Mouse (Mus musculus) kidney, embryonic 15.5 days (tissue): ENCODE results near the gene Alad. TPM values are rescaled to one million over a fixed set of nuclear protein-coding genes. Genes with fewer than 3 reads are reported as not detected.

Experiments used
- ATAC-seq: fragments of 200-750 bp; cut with Nextera tagmentation; replicated peaks from 2 replicates; pipeline ENCODE4 v1.8.0; 2017; ENCODE audit warnings: moderate TSS enrichment; ENCODE audit not compliant: low FRiP score
- H3K27ac ChIP-seq: fragments of 300-500 bp; sonication (generic); 2 replicates; pipeline ENCODE4 v1.5.1; 2015; ENCODE audit warnings: mild to moderate bottlenecking, inconsistent platforms
- H3K27me3 ChIP-seq: fragments of 300-500 bp; sonication (generic); 2 replicates; pipeline ENCODE4 v1.6.1; 2015; ENCODE audit warnings: inconsistent platforms
- H3K36me3 ChIP-seq: fragments of 300-500 bp; sonication (generic); 2 replicates; pipeline ENCODE4 v1.6.1; 2015; ENCODE audit warnings: inconsistent platforms
- H3K4me1 ChIP-seq: fragments of 300-500 bp; sonication (generic); 2 replicates; pipeline ENCODE4 v1.6.1; 2015; ENCODE audit warnings: inconsistent platforms
- H3K4me2 ChIP-seq: fragments of 300-500 bp; sonication (generic); 2 replicates; pipeline ENCODE4 v1.6.1; 2015; ENCODE audit warnings: moderate library complexity, mild to moderate bottlenecking, inconsistent platforms
- H3K4me3 ChIP-seq: fragments of 300-500 bp; sonication (generic); replicated peaks from 2 replicates; pipeline ENCODE4 v1.5.1; 2015; ENCODE audit warnings: mild to moderate bottlenecking, inconsistent platforms
- H3K9ac ChIP-seq: fragments of 300-500 bp; sonication (generic); 2 replicates; pipeline ENCODE4 v1.6.1; 2015; ENCODE audit warnings: mild to moderate bottlenecking, inconsistent platforms
- H3K9me3 ChIP-seq: fragments of 300-500 bp; sonication (generic); replicated peaks from 2 replicates; pipeline ENCODE4 v1.6.1; 2016; ENCODE audit warnings: inconsistent platforms
- WGBS: fragments of 180-500 bp; shearing (Covaris S2); methylation state at CpG from one replicate; pipeline ENCODE4 v1.1.7; 2015; ENCODE audit warnings: mixed read lengths; 5-methylcytosine and 5-hydroxymethylcytosine counted together
- polyA plus RNA-seq: library from polyadenylated mRNA; unstranded; fragments of >200 nt; fragmentation: Nextera tagmentation; extraction: Ambion mirVana; gene quantifications from 2 replicates; pipeline ENCODE4 v1.2.1, GENCODE M21; 2015

Alad gene
- polyA plus RNA-seq, 1 experiment from 2014 or later = 106 TPM

GRCm38 (mm10) chr4:62516079-62516478, 3.6 kb downstream of the Alad start:
- Histone ChIP-seq H3K27ac (peak overlapping the region; percentile 78), H3K9me3 (no peaks in the 10 kb centered on the region), H3K4me2 (0 out of 2 replicates have a peak overlapping the region, but pooled peaks have one; percentile 5), H3K4me1 (peaks cover 52% of the 10 kb centered on the region), H3K9ac (no peak overlapping the region), H3K4me3 (no peak overlapping the region), H3K27me3 (no peaks in the 10 kb centered on the region), H3K36me3 (peaks cover 31% of the 10 kb centered on the region)
- 31% methylated on average over 2 of the region's 2 CpGs for WGBS
- no peak for ATAC-seq

GRCm38 (mm10) chr4:62515490-62515889, 4.2 kb downstream of the Alad start:
- no peaks in the 10 kb centered on the region for H3K27me3 ChIP-seq
- 65% methylated on average over 3 of the region's 3 CpGs for WGBS
- H3K4me2 ChIP-seq = no peak overlapping the region
- ATAC-seq = no peak
- no peaks in the 10 kb centered on the region for H3K9me3 ChIP-seq
- H3K27ac ChIP-seq = peak overlapping the region; percentile 78
- peaks cover 37% of the 10 kb centered on the region for H3K36me3 ChIP-seq
- no peak overlapping the region for H3K9ac ChIP-seq
- peaks cover 50% of the 10 kb centered on the region for H3K4me1 ChIP-seq
- H3K4me3 ChIP-seq = no peak overlapping the region

GRCm38 (mm10) chr4:62514995-62515394, 4.7 kb downstream of the Alad start:
- peaks cover 42% of the 10 kb centered on the region for H3K36me3 ChIP-seq
- H3K4me1 ChIP-seq = peaks cover 46% of the 10 kb centered on the region
- H3K27me3 ChIP-seq = no peaks in the 10 kb centered on the region
- WGBS = 91% methylated on average over 7 of the region's 7 CpGs
- ATAC-seq = no peak
- peak overlapping the region; percentile 22; the same call in 1 of the 2 replicates for H3K27ac ChIP-seq
- H3K4me2 ChIP-seq = no peak overlapping the region
- H3K9ac ChIP-seq = no peak overlapping the region
- no peaks in the 10 kb centered on the region for H3K9me3 ChIP-seq
- no peak overlapping the region for H3K4me3 ChIP-seq

- no peak for ATAC-seq
- Histone ChIP-seq H3K36me3 (peaks cover 51% of the 10 kb centered on the region), H3K4me1 (peaks cover 47% of the 10 kb centered on the region), H3K4me2 (no peak overlapping the region), H3K4me3 (no peak overlapping the region), H3K27ac (no peak overlapping the region), H3K27me3 (no peaks in the 10 kb centered on the region), H3K9ac (no peak overlapping the region), H3K9me3 (no peaks in the 10 kb centered on the region)
- WGBS = 60% methylated on average over 11 of the region's 11 CpGs
These were observed 5.7 kb downstream of the Alad start for GRCm38 (mm10) chr4:62513998-62514506.

- no peak for ATAC-seq
- 90% methylated on average over 11 of the region's 11 CpGs for WGBS
- H3K4me3 ChIP-seq = no peak overlapping the region
- no peaks in the 10 kb centered on the region for H3K9me3 ChIP-seq
- H3K4me1 ChIP-seq = peaks cover 6% of the 10 kb centered on the region; the same call in 1 of the 2 replicates
- H3K36me3 ChIP-seq = peaks cover 76% of the 10 kb centered on the region
- no peak overlapping the region for H3K9ac ChIP-seq
- H3K27ac ChIP-seq = no peak overlapping the region
- no peaks in the 10 kb centered on the region for H3K27me3 ChIP-seq
- no peak overlapping the region for H3K4me2 ChIP-seq
These were observed 9.8 kb downstream of the Alad start for GRCm38 (mm10) chr4:62509946-62510345.

GRCm38 (mm10) chr4:62508839-62509238, 10.9 kb downstream of the Alad start:
- WGBS = 85% methylated on average over 5 of the region's 5 CpGs
- 0 out of 2 replicates have a peak overlapping the region, but pooled peaks have one; percentile 41 for H3K27ac ChIP-seq
- peaks cover 72% of the 10 kb centered on the region for H3K36me3 ChIP-seq
- ATAC-seq = 0 out of 2 replicates have a peak, but pooled peaks have one; percentile 31
- no peak overlapping the region for H3K4me3 ChIP-seq
- no peaks in the 10 kb centered on the region for H3K9me3 ChIP-seq
- no peak overlapping the region for H3K4me2 ChIP-seq
- no peak overlapping the region for H3K9ac ChIP-seq
- 0 out of 2 replicates have a peak, but pooled peaks cover 3% of the 10 kb centered on the region for H3K4me1 ChIP-seq
- no peaks in the 10 kb centered on the region for H3K27me3 ChIP-seq

GRCm38 (mm10) chr4:62506798-62507197, 12.9 kb downstream of the Alad start:
- no peaks in the 10 kb centered on the region for H3K27me3 ChIP-seq
- no peak overlapping the region for H3K9ac ChIP-seq
- no peak for ATAC-seq
- 54% methylated on average over 2 of the region's 2 CpGs for WGBS
- no peak overlapping the region for H3K4me3 ChIP-seq
- H3K27ac ChIP-seq = no peak overlapping the region
- no peaks in the 10 kb centered on the region for H3K9me3 ChIP-seq
- H3K4me1 ChIP-seq = peaks cover 13% of the 10 kb centered on the region
- H3K36me3 ChIP-seq = peaks cover 52% of the 10 kb centered on the region
- no peak overlapping the region for H3K4me2 ChIP-seq

- H3K4me2 ChIP-seq = no peak overlapping the region
- no peak for ATAC-seq
- peaks cover 18% of the 10 kb centered on the region for H3K4me1 ChIP-seq
- no peak overlapping the region for H3K27ac ChIP-seq
- no peaks in the 10 kb centered on the region for H3K9me3 ChIP-seq
- H3K36me3 ChIP-seq = peaks cover 44% of the 10 kb centered on the region
- 75% methylated on average over 3 of the region's 3 CpGs for WGBS
- no peaks in the 10 kb centered on the region for H3K27me3 ChIP-seq
- H3K4me3 ChIP-seq = no peak overlapping the region
- no peak overlapping the region for H3K9ac ChIP-seq
These were observed 13.7 kb downstream of the Alad start for GRCm38 (mm10) chr4:62505991-62506390.

GRCm38 (mm10) chr4:62503374-62503970, 16.2 kb downstream of the Alad start, which contains the start of gene Hdhd3:
Hdhd3 (minus strand) TSS chr4:62503467.
- H3K4me3 ChIP-seq = peak within 1 kb of the TSS; percentile 56
- WGBS = 81% methylated on average over 3 of the region's 3 CpGs
- H3K9ac ChIP-seq = peak within 1 kb of the TSS; percentile 57

GRCm38 (mm10) chr4:62502969-62503368, 16.7 kb downstream of the Alad start:
- 75% methylated on average over 7 of the region's 7 CpGs for WGBS
- no peak for ATAC-seq
- Histone ChIP-seq H3K27me3 (no peaks in the 10 kb centered on the region), H3K36me3 (peaks cover 33% of the 10 kb centered on the region), H3K9me3 (no peaks in the 10 kb centered on the region), H3K4me1 (peaks cover 20% of the 10 kb centered on the region), H3K4me2 (peak overlapping the region; percentile 71; the same call in 1 of the 2 replicates), H3K27ac (peak overlapping the region; percentile 33; the same call in 1 of the 2 replicates), H3K4me3 (peak overlapping the region; percentile 56; the same call in 1 of the 2 replicates), H3K9ac (no peak overlapping the region)

More at GRCm38 (mm10) chr4:62503374-62503970, 16.2 kb downstream of the Alad start, which contains the start of gene Hdhd3:
- peak within 1 kb of the TSS; percentile 78 for H3K27ac ChIP-seq
- peaks cover 33% of the 10 kb centered on the region for H3K36me3 ChIP-seq
- peaks cover 20% of the 10 kb centered on the region for H3K4me1 ChIP-seq
- no peaks in the 10 kb centered on the region for H3K9me3 ChIP-seq
- no peaks in the 10 kb centered on the region for H3K27me3 ChIP-seq
- peak within 1 kb of the TSS; percentile 71 for H3K4me2 ChIP-seq
- ATAC-seq = no peak

- Histone ChIP-seq H3K4me1 (peaks cover 20% of the 10 kb centered on the region), H3K27me3 (no peaks in the 10 kb centered on the region), H3K36me3 (peaks cover 32% of the 10 kb centered on the region), H3K9ac (peak overlapping the region; percentile 57), H3K9me3 (no peaks in the 10 kb centered on the region), H3K27ac (peak overlapping the region; percentile 78), H3K4me3 (peak overlapping the region; percentile 56), H3K4me2 (peak overlapping the region; percentile 71)
- WGBS = 2% methylated on average over 38 of the region's 38 CpGs
- ATAC-seq = peak; percentile 96
These were observed 17.6 kb downstream of the Alad start for GRCm38 (mm10) chr4:62501964-62502732.

GRCm38 (mm10) chr4:62501534-62501933, 18.2 kb downstream of the Alad start:
- H3K27me3 ChIP-seq = no peaks in the 10 kb centered on the region
- 2% methylated on average over 7 of the region's 7 CpGs for WGBS
- H3K27ac ChIP-seq = peak overlapping the region; percentile 78
- peak; percentile 12 for ATAC-seq
- peak overlapping the region; percentile 71 for H3K4me2 ChIP-seq
- H3K36me3 ChIP-seq = peaks cover 33% of the 10 kb centered on the region
- peaks cover 20% of the 10 kb centered on the region for H3K4me1 ChIP-seq
- H3K9ac ChIP-seq = peak overlapping the region; percentile 57
- peak overlapping the region; percentile 56 for H3K4me3 ChIP-seq
- no peaks in the 10 kb centered on the region for H3K9me3 ChIP-seq
